Mouse (Mus musculus): ENCODE results near the gene Pgm1. TPM values are rescaled to one million over a fixed set of nuclear protein-coding genes. Genes with fewer than 3 reads are reported as not detected.

Gene Pgm1
- polyA plus RNA-seq, 1 experiment = 53.3 TPM

DNA sequence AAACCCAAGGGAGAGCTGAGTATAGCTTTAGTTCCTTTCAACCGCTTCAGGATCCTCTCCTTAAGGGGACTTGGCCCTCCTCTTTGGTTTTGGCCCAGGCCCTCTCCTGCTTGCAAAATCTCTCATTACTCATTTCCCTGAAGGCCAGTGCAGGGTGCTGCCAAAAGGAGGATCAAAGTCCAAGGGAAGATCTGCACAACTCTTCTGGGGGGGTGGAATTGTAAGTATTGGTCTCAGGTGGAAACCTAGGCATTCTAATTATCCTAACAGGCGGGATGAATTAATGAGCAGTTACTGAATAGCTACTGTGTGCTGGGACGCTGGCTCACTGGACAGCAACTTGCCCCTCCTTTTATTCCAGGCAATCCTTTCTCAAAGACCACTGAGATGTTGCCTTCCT is 82.3 kb downstream of the Pgm1 start:
- no peak for DNase-seq (ENCODE audit: low spot score)

DNA sequence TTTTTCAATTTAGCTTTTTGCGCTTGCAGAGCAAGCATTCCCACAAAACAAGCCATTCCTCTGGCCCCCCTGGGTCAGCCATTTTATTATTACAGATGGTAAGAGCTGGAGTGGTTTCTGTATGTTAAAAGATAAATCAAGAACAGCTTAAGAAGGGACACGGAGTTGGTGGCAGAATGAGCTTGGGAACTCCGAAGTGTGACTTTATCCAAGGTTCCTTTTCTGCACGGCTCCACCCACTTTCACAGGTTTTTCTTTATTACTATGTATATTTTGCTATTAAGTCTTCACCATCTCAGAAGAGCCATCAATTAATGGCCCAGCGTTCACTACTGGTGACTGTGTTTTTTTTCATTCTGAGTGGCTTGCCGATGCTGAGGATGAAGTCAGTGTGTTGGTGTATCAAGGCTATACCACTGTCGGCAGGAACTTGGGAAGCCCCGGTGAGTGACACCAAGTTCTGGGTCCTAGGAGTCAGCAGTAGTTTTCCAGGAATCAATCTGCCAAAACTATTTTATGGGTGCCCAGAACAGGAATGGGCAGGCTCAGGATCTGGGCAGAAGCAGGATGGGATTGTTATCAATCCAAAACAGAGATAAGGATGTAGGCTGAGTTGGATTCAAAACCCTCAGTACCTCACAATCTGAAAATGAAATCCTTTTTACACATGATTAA is 83.3 kb downstream of the Pgm1 start:
- no peak for DNase-seq (ENCODE audit: low spot score)

DNA sequence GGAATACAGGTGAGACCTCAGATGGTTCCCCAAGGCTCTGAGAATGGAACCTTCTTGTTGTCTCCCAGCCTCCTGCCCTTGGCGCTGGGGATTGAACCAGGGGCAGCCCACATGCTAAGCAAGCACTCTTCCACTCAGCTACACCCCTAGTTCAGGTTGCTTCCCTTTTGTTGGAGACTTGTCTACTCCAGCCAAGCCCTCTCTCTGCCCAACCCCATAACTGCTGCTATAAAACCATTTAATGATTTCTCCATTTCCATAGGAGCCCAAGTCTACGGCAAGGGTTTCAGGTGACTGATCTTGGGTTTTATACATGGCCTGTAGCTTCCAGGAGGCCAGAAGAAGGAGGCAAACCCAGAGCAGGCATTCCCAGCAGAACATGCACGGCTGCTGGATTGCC is 98.6 kb downstream of the Pgm1 start:
- DNase-seq (ENCODE audit: low spot score) = no peak

DNA sequence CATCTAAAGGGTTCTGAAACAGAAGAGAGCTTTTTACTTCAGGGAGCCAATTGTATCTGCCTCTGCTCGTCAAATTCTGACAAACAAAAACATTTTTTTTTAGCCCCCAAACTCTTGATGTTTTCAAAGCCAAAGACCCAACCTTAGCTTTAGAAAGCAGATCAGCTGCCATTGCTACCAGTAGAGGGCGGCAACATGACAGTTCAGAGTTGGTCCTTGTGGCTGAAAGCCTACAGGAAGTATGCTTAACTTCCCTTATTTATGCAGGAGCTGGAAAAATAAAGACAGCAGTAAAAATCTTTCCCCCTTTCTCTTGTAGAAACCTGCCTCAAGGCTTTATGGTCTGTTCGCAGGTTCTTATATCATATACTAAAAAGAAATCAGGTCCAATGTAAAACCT is 99.4 kb downstream of the Pgm1 start:
- no peak for DNase-seq (ENCODE audit: low spot score)

DNA sequence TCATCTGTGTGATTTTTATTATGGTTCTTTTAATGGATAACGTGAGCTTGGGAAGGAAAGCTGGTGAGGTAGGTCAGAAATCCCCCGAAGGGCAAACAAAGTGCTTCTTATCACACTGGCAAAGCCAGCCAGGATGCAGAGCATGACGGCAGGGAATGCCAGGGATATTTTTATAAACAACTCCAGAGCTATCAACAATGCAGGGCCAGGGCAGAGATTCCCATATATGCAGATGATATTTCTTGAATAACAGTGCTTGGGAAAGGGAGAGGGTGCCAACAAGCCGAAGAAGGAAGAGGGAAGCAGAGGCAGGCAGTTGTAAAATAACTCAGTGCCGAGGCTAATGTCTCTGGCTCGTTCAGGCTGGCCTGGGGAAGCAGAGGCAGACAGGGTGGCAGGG is 102.1 kb downstream of the Pgm1 start:
- no peak for DNase-seq (ENCODE audit: low spot score)

DNA sequence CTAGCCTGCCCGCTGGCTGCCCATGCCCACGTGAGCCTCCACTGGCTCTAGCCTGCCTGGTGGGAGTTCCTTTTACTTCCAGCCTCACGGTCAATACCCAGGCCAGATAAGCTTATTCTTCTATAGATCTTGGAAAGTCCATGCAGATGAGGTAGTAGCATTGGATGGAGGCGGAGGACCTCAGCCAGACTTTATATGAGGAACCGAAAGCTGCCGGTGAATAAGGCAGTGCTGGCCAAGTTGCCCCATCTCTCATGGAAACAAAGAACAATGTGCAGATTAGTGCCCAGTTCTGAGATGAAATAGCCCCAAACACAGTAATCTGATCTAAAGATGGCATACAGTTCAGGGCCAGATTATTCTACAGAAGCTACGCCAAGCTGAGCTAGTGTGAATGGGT is 103.4 kb downstream of the Pgm1 start:
- DNase-seq (ENCODE audit: low spot score) = no peak

DNA sequence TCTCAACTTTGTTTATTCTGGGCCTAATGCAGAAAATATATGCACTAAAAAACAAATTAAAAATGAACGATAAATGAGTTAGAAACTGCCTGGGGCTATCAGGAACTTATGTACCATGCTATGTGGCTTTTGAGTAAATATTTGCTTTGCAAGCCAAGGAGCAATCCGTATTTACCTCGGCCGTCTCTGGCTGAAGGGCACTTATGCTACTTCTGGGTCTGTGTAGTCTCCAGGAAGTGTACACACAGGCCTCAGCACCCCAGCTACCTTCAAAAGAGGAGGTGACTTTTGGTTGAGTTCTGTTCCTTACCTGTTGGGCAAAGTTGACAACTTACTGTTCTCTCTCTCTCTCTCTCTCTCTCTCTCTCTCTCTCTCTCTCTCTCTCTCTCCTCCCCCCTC is 104.7 kb downstream of the Pgm1 start:
- no peak for DNase-seq (ENCODE audit: low spot score)

DNA sequence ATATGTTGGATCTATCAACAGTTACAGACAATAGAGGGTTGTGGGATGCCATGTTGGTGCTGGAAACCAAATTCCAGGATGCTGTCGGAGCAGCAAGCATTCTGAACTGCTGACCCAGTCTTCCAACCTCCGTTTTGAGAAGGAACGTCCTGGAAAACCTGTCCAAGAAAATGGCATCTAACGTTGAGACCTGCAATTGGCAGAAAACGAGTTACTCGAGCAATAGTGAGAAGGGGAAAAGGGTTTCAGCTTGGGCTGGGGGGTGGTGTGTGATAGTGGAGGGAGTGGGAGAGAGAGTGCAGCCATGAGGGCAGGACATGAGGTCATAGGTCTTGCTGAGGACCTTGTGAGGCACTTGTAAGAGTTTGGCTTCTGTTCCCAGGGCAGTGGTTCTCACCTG is 105.8 kb downstream of the Pgm1 start:
- DNase-seq (ENCODE audit: low spot score) = no peak

DNA sequence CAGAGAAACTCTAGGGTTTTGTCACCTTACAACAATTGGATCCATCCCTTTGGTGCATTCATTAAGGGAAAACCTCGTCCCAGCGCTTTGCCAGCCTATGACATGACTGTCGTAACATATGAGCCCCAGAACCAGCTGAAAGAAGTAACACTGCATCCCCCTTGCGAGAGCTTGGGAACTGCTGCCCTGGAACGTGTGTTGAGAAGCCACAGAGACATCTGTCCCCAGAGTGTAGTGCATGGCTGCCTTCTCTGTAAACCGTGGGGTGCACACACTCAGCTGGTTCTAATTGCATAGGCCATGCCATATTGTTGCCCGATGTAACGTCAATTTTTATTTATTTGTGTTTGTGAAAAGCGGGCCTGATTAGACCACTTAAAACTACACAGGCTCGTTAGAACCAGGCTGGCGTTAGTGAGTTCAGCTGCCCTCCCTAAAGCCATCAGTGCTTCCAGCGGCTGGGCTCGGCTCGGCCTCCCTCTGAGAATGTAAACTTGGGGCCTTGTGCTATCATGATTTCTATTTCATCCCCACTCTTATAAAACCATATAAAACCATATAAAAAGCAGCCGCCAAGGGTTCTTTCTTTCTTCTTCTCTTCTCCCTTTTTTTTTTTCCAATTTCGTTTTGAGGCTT is 106.8 kb downstream of the Pgm1 start:
- DNase-seq (ENCODE audit: low spot score) = no peak

Other genes starting within 250 kb of the Pgm1 start
- 7.9 and 12.2 TPM in 2 replicates for gene Alg6, start 213.8 kb upstream of the Pgm1 start, polyA plus RNA-seq (2012; rRNA removed)
- 12.5 and 15.4 TPM in 2 replicates for gene Efcab7, start 100.2 kb upstream of the Pgm1 start, polyA plus RNA-seq (2012; rRNA removed)
- gene Itgb3bp, start 399 bp downstream of the Pgm1 start, polyA plus RNA-seq (2012; rRNA removed) = 6.2 and 7.3 TPM in 2 replicates
- gene Ror1, start 166.4 kb downstream of the Pgm1 start, polyA plus RNA-seq (2012; rRNA removed) = 8.9 and 11.8 TPM in 2 replicates